25 mouse cellular contexts compared by ENCODE assay signal in the genomic region with DNA sequence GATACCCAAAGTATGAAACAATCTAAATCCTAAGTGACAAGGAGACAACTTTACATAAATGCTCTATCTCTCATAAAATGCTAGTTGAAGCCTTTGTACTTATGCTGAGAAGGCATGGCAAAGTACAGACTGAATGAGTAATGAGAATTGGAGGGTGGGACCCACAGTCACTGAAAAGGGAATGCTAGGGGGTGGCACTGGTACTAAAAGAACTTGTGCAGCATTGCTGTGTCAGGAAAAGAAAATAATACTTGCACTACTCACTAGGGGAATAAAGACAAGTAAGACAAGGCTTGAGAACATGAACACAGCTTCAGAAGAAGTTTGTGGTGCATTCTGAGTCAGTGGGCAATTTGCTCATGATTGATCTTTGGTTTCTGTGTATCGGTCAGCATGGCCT.
"Had no signal": no experiment of that assay in that cellular context is flagged by ENCODE, and none has a peak within 500 bp of the region (broad histone marks: within the 10 kb centered on the region; RNA-seq: fewer than 3 reads in every experiment).

No protein-coding gene starts in this region.

- H3K9me3 ChIP-seq: heart, embryonic 15.5 days; hindbrain, embryonic 15.5 days; kidney, embryonic 15.5 days; limb, embryonic 13.5 days; limb, embryonic 15.5 days; liver, embryonic 12.5 days had no signal

- DNase-seq: gastrocnemius, postnatal 14 days; gastrocnemius, postnatal 36 days; heart, adult 2 months; heart, postnatal 14 days; heart, postnatal 36 days; kidney, adult 11 months; kidney, adult 2 months; kidney, adult 9 months; kidney, postnatal 14 days; kidney, postnatal 36 days; layer of hippocampus, adult 9-11 months; layer of hippocampus, postnatal 36 days; left cerebral cortex, postnatal 4 days had no signal

- H3K4me3 ChIP-seq: heart, adult 2 months; heart, embryonic 13.5 days; heart, embryonic 15.5 days; hindbrain, embryonic 13.5 days; hindbrain, embryonic 15.5 days; kidney, embryonic 15.5 days; limb, embryonic 13.5 days; limb, embryonic 15.5 days; liver, embryonic 12.5 days had no signal

- H3K27me3 ChIP-seq: heart, embryonic 13.5 days; heart, embryonic 15.5 days; hindbrain, embryonic 13.5 days; hindbrain, embryonic 15.5 days; kidney, embryonic 15.5 days; limb, embryonic 13.5 days; limb, embryonic 15.5 days; liver, embryonic 12.5 days had no signal

- H3K9ac ChIP-seq: heart, embryonic 13.5 days; heart, embryonic 15.5 days; hindbrain, embryonic 13.5 days; hindbrain, embryonic 15.5 days; kidney, embryonic 15.5 days; limb, embryonic 13.5 days; limb, embryonic 15.5 days; liver, embryonic 12.5 days had no signal

- H3K27ac ChIP-seq: heart, adult 2 months; heart, embryonic 13.5 days; heart, embryonic 15.5 days; hindbrain, embryonic 13.5 days; hindbrain, embryonic 15.5 days; hindbrain, postnatal 0 days; kidney, embryonic 15.5 days; kidney, postnatal 0 days; limb, embryonic 13.5 days; limb, embryonic 15.5 days; liver, embryonic 12.5 days had no signal

- H3K4me2 ChIP-seq: heart, embryonic 11.5 days; heart, embryonic 13.5 days; heart, embryonic 15.5 days; hindbrain, embryonic 13.5 days; hindbrain, embryonic 15.5 days; kidney, embryonic 15.5 days; limb, embryonic 13.5 days; limb, embryonic 15.5 days; liver, embryonic 12.5 days had no signal

- ATAC-seq: hindbrain, postnatal 0 days; intestine, embryonic 16.5 days; liver, embryonic 12.5 days had no signal

- H3K36me3 ChIP-seq: heart, embryonic 15.5 days; hindbrain, embryonic 13.5 days; hindbrain, embryonic 15.5 days; kidney, embryonic 15.5 days; limb, embryonic 13.5 days; limb, embryonic 15.5 days; liver, embryonic 12.5 days had no signal

- H3K4me1 ChIP-seq: kidney, embryonic 15.5 days; limb, embryonic 13.5 days; limb, embryonic 15.5 days had no signal
